Mouse (Mus musculus) embryonic facial prominence, embryonic 14.5 days (tissue): ENCODE results near the gene Tmem204. TPM values are rescaled to one million over a fixed set of nuclear protein-coding genes. Genes with fewer than 3 reads are reported as not detected.
A peak's percentile ranks its signal among the peaks of the same experiment; 100 is the strongest.

Experiments used
- ATAC-seq: fragments of 200-750 bp; cut with Nextera tagmentation; 2 replicates; pipeline ENCODE4 v1.8.0; 2017; ENCODE audit warnings: low read depth, moderate number of reproducible peaks, moderate TSS enrichment
- DNase-seq: peaks from one replicate; pipeline ENCODE4 v3.0.0-alpha.2; 2015; ENCODE audit warnings: low spot score
- H3K27ac ChIP-seq: fragments of 300-500 bp; sonication (generic); replicated peaks from 2 replicates; pipeline ENCODE4 v1.5.1; 2014; ENCODE audit warnings: low read depth, mild to moderate bottlenecking, low read length, moderate library complexity
- H3K27me3 ChIP-seq: fragments of 300-500 bp; sonication (generic); replicated peaks from 2 replicates; pipeline ENCODE4 v1.6.1; 2014; ENCODE audit warnings: low read length; ENCODE audit not compliant: control insufficient read depth, insufficient read depth
- H3K36me3 ChIP-seq: fragments of 300-500 bp; sonication (generic); 2 replicates; pipeline ENCODE4 v1.6.1; 2014; ENCODE audit warnings: low read length, mixed read lengths; ENCODE audit not compliant: control insufficient read depth, insufficient read depth
- H3K4me1 ChIP-seq: fragments of 300-500 bp; sonication (generic); 2 replicates; pipeline ENCODE4 v1.6.1; 2014; ENCODE audit warnings: antibody characterized with exemption, low read length; ENCODE audit not compliant: control insufficient read depth, insufficient read depth
- H3K4me2 ChIP-seq: fragments of 300-500 bp; sonication (generic); 2 replicates; pipeline ENCODE4 v1.6.1; 2014; ENCODE audit warnings: low read depth, mild to moderate bottlenecking, low read length, moderate library complexity, mixed read lengths
- H3K4me3 ChIP-seq: fragments of 300-500 bp; sonication (generic); 2 replicates; pipeline ENCODE4 v1.5.1; 2014; ENCODE audit warnings: low read depth, mild to moderate bottlenecking, low read length
- H3K9ac ChIP-seq: fragments of 300-500 bp; sonication (generic); 2 replicates; pipeline ENCODE4 v1.6.1; 2014; ENCODE audit warnings: low read depth, mild to moderate bottlenecking, low read length, moderate library complexity, mixed read lengths
- H3K9me3 ChIP-seq: fragments of 300-500 bp; sonication (generic); 2 replicates; pipeline ENCODE4 v1.6.1; 2016; ENCODE audit warnings: low read length; ENCODE audit not compliant: control insufficient read depth
- WGBS: fragments of 180-500 bp; shearing (Covaris S2); extraction: QIAGEN DNeasy Blood & Tissue Kit; methylation state at CpG from one replicate; pipeline ENCODE4 v1.1.7; 2014; 5-methylcytosine and 5-hydroxymethylcytosine counted together
- polyA plus RNA-seq: library from polyadenylated mRNA; unstranded; fragments of >200 nt; fragmentation: Nextera tagmentation; extraction: Ambion mirVana; gene quantifications from 2 replicates; pipeline ENCODE4 v1.2.1, GENCODE M21; 2014

Tmem204 gene
- polyA plus RNA-seq, 1 experiment from 2014 or later: 22.6 TPM

- Histone ChIP-seq H3K9me3 (no peaks in the 10 kb centered on the region), H3K27me3 (no peaks in the 10 kb centered on the region), H3K4me3 (no peak overlapping the region), H3K36me3 (peaks cover 25% of the 10 kb centered on the region; the same call in 1 of the 2 replicates), H3K9ac (no peak overlapping the region), H3K4me2 (no peak overlapping the region), H3K4me1 (no peaks in the 10 kb centered on the region), H3K27ac (no peak overlapping the region)
- 80% methylated on average over 3 of the region's 3 CpGs for WGBS
- ATAC-seq (no peak), DNase-seq (no peak)
These were observed 18.2 kb downstream of the Tmem204 start for GRCm38 (mm10) chr17:25065189-25065588.

- peaks cover 28% of the 10 kb centered on the region; the same call in 1 of the 2 replicates for H3K36me3 ChIP-seq
- H3K9ac ChIP-seq: no peak overlapping the region
- H3K4me2 ChIP-seq: no peak overlapping the region
- ATAC-seq (0 out of 2 replicates have a peak, but pooled peaks have one; percentile 57), DNase-seq (peak; percentile 74)
- no peaks in the 10 kb centered on the region for H3K4me1 ChIP-seq
- 62% methylated on average over 9 of the region's 9 CpGs for WGBS
- H3K27me3 ChIP-seq: no peaks in the 10 kb centered on the region
- no peaks in the 10 kb centered on the region for H3K9me3 ChIP-seq
- H3K4me3 ChIP-seq: no peak overlapping the region
- H3K27ac ChIP-seq: no peak overlapping the region
These were observed 19.0 kb downstream of the Tmem204 start for GRCm38 (mm10) chr17:25064351-25064750.

GRCm38 (mm10) chr17:25063872-25064271 lies 19.5 kb downstream of the Tmem204 start:
- no peak for ATAC-seq
- H3K36me3 ChIP-seq: peaks cover 23% of the 10 kb centered on the region; the same call in 1 of the 2 replicates

GRCm38 (mm10) chr17:25063261-25063660 lies 20.1 kb downstream of the Tmem204 start:
- DNase-seq (no peak), ATAC-seq (no peak)
- Histone ChIP-seq H3K36me3 (peaks cover 23% of the 10 kb centered on the region; the same call in 1 of the 2 replicates), H3K27ac (no peak overlapping the region), H3K4me1 (no peaks in the 10 kb centered on the region), H3K9ac (no peak overlapping the region), H3K9me3 (no peaks in the 10 kb centered on the region), H3K27me3 (no peaks in the 10 kb centered on the region), H3K4me3 (no peak overlapping the region), H3K4me2 (no peak overlapping the region)
- WGBS: 73% methylated on average over 4 of the region's 4 CpGs

More at GRCm38 (mm10) chr17:25063872-25064271, 19.5 kb downstream of the Tmem204 start:
- DNase-seq: no peak
- Histone ChIP-seq H3K4me3 (no peak overlapping the region), H3K27ac (0 out of 2 replicates have a peak overlapping the region, but pooled peaks have one; percentile 18), H3K4me1 (no peaks in the 10 kb centered on the region), H3K9me3 (no peaks in the 10 kb centered on the region), H3K27me3 (no peaks in the 10 kb centered on the region), H3K4me2 (no peak overlapping the region), H3K9ac (no peak overlapping the region)
- 83% methylated on average over 12 of the region's 12 CpGs for WGBS

GRCm38 (mm10) chr17:25057041-25057440 lies 26.4 kb downstream of the Tmem204 start:
- Histone ChIP-seq H3K4me2 (no peak overlapping the region), H3K9me3 (no peaks in the 10 kb centered on the region), H3K27ac (no peak overlapping the region), H3K4me1 (no peaks in the 10 kb centered on the region), H3K27me3 (no peaks in the 10 kb centered on the region), H3K4me3 (no peak overlapping the region), H3K9ac (no peak overlapping the region), H3K36me3 (peaks cover 45% of the 10 kb centered on the region; the same call in 1 of the 2 replicates)
- no peak for DNase-seq
- no peak for ATAC-seq
- 78% methylated on average over 6 of the region's 6 CpGs for WGBS

- Histone ChIP-seq H3K27ac (no peak overlapping the region), H3K4me1 (no peaks in the 10 kb centered on the region), H3K4me2 (no peak overlapping the region), H3K9ac (no peak overlapping the region), H3K9me3 (no peaks in the 10 kb centered on the region), H3K4me3 (no peak overlapping the region), H3K36me3 (peaks cover 52% of the 10 kb centered on the region), H3K27me3 (no peaks in the 10 kb centered on the region)
- DNase-seq (no peak), ATAC-seq (no peak)
- 82% methylated on average over 9 of the region's 9 CpGs for WGBS
These were observed 30.1 kb downstream of the Tmem204 start for GRCm38 (mm10) chr17:25053274-25053673.

GRCm38 (mm10) chr17:25047143-25047542 lies 36.2 kb downstream of the Tmem204 start:
- peak; percentile 3 for DNase-seq
- Histone ChIP-seq H3K36me3 (peaks cover 22% of the 10 kb centered on the region), H3K9ac (no peak overlapping the region), H3K27me3 (no peaks in the 10 kb centered on the region), H3K27ac (no peak overlapping the region), H3K4me3 (no peak overlapping the region), H3K9me3 (no peaks in the 10 kb centered on the region), H3K4me2 (no peak overlapping the region), H3K4me1 (no peaks in the 10 kb centered on the region)
- ATAC-seq: no peak
- WGBS: 89% methylated on average over 5 of the region's 6 CpGs

GRCm38 (mm10) chr17:25045281-25045680 lies 38.1 kb downstream of the Tmem204 start:
- H3K4me3 ChIP-seq: no peak overlapping the region
- H3K9me3 ChIP-seq: no peaks in the 10 kb centered on the region
- 81% methylated on average over 4 of the region's 4 CpGs for WGBS
- no peaks in the 10 kb centered on the region for H3K27me3 ChIP-seq
- H3K36me3 ChIP-seq: 0 out of 2 replicates have a peak, but pooled peaks cover 24% of the 10 kb centered on the region
- DNase-seq: no peak
- H3K4me2 ChIP-seq: no peak overlapping the region
- H3K27ac ChIP-seq: no peak overlapping the region
- no peak overlapping the region for H3K9ac ChIP-seq
- H3K4me1 ChIP-seq: no peaks in the 10 kb centered on the region
- no peak for ATAC-seq

GRCm38 (mm10) chr17:25044879-25045278 lies 38.5 kb downstream of the Tmem204 start:
- DNase-seq (no peak), ATAC-seq (no peak)
- no peak overlapping the region for H3K4me3 ChIP-seq
- H3K9ac ChIP-seq: no peak overlapping the region
- peaks cover 21% of the 10 kb centered on the region; the same call in 1 of the 2 replicates for H3K36me3 ChIP-seq
- no peaks in the 10 kb centered on the region for H3K4me1 ChIP-seq
- H3K9me3 ChIP-seq: no peaks in the 10 kb centered on the region
- no peak overlapping the region for H3K4me2 ChIP-seq
- WGBS: 55% methylated on average over 7 of the region's 7 CpGs
- H3K27ac ChIP-seq: no peak overlapping the region
- no peaks in the 10 kb centered on the region for H3K27me3 ChIP-seq
